Mouse (Mus musculus) right cerebral cortex, adult 2 months (tissue): ENCODE results near the gene Rapgef4.

Source experiments
- DNase-seq, 2 experiments: peaks; one replicate each; pipeline ENCODE4 v3.0.0; 2021 to 2022; ENCODE audit warnings: low spot score in 2 of 2

Rapgef4 gene

DNA sequence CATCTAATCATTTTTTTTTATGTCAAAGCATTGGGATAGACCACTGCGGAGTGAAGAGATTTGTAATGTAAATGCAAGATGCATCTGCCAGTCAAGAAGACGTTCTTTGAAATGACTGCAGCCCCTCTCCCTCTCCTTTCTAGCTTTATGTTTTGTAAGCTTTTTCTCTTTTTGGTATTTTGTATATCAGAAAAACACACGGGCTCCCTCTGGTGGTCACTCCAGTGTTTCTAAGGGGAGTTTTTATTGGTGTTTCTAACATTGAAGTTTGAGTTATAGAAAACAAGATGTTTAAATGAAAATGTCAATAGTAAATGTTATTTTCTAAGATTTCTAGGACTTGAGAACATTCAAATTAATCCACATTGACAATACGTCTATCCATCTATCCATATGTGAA is 168.0 kb downstream of the Rapgef4 start:
- peak; percentile 81 to 83 for DNase-seq

DNA sequence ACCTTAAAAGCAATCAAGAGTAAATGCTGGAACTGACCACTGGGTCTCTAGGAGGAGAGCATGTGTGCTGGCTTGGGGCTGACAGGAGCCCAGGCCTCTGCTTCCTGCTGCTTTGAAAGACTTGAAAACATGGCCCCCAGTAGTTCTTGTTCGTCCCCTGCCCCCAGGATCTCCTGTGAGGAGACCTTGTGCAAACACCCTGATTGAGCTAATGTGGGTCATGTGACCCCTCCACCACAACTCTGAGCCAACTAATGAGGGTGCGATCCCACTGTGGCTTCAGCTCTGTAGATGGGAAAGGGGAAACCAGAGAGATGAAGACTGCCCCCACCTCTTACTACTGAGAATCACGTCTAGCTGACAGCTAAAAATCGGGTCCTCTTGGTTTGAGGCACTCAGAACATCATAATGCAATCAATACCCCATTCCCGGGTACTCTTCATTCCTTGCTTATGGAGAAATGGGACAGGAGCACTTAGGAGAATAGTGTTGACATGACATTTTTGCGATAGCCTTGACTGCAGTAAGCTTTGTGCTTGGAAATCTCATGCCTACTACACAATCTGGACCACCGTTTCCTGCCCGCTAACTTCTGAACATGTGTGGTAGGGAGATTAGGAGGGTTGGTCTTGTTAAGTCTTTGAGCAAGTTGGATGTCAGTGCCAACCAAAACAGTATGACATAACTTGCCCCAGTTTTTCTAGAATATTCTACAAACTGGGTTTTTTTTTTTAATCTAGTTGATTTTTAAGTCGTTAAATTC is 170.9 kb downstream of the Rapgef4 start:
- DNase-seq, result no peak

DNA sequence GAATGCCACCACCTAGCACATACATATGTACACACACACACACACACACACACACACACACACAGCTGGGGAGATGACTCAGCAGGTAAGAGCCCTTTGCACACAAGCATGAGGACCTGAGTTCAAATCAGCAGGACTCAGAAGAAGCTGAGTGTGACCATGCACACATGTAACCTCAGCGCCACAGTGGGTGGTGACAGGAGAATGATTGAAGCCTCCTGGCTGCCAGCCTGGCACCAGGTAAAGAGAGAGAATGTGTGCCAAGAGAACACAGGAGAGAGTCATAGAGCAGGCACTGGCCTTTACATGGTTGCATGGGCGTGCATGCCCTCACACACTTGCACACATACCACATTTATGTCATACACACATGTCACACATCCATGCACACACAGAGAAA is 171.7 kb downstream of the Rapgef4 start:
- DNase-seq, result no peak

DNA sequence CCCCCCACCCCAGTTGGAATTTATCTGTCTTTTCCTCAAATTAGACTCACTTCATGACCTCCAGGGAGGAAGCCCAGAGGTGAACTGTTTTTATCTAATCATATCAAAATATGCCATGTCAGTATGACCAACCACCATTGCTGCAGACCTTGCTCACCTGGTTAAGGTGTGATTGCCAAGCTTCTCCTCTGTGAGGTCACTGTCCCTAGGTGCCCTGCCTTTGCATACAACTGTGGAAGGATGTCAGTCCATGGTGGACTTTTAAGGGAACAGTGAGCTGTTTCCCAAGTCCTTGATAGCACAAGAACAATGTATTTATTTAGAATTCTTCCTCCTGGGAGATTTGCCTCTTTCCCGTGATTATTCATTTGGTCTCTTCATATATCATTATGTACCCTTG is 172.8 kb downstream of the Rapgef4 start:
- no peak for DNase-seq

DNA sequence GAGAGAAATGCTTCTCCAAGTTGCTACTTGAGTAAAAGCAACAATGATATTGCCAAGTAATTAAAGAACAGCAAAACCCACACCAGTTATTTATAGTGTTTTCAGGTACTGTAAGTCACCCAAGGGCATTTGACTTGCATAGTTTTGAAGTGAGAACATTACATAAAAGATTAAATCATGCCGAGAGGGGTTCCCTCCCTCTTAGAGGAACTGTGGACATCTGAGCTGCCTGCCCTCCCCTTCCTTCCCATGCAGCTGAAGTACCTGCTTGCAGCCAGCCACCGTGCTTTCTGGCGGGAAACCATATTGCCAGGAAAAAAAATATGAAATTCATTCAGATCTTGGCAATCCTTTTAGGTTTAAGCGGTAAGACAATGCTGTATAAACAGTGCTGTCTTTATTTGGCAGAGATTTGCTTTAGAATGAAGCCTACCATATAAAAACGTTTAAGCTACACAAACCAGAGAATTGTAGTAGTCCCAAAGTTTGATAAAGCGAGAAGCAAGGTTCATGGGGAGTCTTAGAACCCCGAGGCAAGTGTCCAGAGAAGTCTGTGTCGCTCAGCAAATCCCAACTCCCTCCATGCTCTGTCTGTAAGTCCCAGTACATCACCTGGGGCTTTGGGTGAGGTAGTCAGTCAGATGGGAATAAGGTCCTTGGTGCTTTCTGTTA is 174.2 kb downstream of the Rapgef4 start:
- no peak for DNase-seq

DNA sequence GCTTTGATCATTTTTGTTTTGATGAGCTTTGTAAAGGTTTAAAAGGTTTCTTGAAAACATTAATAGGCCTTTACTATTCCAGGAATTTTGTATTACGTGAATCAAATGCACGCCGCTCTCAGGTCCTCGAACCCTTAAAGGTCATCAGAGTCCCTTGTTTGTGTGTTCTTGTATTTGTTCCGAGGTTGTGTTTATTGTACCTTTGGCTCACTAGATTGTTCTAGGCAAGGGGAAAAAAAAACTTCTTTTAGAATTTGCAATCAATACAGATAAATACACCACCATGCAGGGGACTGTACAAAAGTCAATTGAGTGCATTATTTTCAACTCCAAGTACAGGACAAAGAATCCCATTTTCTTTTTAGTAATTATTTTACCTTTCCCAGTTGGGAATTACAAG is 175.4 kb downstream of the Rapgef4 start:
- no peak for DNase-seq

DNA sequence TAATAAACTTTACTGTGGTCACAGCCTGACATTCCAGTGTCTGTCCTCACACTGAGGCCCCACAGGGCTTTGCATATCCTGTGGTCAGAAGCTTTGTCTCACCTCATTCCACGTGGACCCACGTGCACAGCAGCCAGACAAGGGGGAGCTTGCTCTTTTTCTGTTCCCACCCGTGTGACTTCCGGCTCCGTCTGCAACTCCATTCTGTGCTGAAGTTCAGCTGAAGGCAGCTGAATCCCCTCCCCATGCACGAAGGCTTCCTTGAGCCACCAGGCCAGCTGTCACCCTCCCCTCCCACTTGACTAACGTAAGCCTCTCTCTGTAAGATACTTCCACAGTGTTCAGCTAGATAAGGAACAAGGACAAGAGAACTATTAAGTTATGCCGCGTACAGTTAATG is 176.5 kb downstream of the Rapgef4 start:
- no peak for DNase-seq

DNA sequence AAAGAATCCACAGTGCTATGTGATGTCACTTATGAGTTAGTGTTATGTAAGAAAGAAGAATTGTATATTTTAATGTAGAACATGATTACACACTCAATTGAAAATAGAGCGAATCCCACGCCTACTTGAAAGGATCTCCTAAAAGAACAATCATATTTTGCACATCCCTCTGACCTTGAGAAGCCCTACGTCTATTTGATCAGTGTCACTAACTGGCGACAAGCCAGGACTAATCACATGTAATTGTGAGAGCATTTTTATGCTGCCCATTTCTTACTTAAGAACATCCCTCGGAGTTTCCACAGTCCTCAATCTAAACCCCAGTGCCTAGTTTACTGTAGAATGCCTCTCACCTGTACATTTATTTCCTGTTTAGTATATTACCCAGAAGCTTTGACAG is 177.0 kb downstream of the Rapgef4 start:
- DNase-seq, result no peak

DNA sequence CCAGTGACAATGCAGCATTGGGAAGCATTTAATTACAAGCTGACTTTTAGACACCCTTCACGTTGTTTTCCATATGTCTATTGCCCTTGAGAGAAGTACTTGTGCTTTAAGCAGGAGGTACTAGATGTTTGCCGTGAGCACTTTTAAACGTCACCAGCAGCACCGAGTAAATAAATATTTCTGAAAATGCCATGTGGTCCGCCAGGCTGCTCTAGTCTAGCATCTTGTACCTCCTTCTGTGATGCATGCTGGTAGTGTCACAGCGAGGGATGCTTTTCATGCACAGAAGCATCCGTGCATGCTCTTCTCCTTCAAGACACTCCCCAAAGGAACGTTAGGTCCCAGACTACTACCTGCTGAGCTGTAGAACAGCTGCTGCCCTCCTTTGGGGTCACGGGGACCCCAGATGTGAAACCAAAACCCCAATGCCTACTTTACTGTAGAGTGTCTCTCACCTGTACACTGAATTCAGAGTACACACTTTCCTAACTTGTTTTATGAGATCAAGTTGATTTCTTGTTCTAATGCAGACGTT is 177.7 kb downstream of the Rapgef4 start:
- no peak for DNase-seq

DNA sequence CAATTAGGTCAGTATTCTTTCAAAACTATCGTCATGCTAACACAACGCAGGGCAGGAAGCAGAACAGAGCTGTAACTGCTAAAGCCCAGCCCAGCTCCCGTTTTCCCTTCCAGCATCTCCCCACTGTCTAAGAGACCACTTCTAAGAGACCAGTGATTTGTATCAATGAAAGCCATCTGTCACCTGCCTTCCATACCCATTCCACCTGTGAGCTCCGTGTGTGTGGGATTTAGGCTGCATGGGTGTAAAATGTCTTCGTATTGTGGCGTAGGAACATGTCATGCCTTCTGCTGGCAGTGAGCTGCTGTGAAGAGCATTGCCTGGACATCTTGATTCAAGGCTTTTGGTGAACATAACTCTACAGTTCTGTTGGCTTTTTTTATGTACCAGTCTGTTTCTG is 178.2 kb downstream of the Rapgef4 start:
- DNase-seq, result no peak

DNA sequence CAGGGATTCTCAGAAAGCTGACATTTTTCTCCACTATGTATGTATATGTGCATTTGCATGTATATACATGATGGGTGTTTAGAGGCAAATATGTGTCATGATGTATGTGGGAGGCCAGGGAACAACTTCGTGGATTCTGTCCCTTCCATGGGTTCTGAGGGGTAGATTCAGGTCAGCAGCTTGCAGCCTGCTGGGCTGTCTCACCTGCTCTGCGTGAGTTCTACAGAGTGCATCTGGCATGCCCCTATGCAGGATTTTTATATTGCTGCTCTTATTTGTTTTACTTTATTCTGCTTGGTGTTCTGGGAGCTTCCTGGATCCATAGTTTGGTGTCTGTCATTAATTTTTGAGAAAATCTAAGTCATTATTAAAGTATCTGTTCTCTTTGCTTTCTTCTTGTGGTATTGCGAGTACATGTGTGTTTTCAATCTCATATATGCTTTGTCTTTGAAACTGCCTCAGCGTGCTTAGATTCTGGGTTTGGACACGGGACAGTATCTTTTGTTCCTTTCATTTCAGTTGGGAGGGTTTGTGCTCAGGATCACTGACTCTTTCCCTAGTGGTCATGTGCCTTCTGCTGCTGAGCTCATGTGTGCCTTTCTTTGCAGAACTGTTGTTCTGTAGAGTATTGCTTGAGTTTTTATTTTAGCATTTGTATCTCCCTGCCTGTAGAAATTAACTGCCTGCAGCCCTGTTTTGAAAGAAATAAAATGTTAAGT is 184.3 kb downstream of the Rapgef4 start:
- no peak for DNase-seq

DNA sequence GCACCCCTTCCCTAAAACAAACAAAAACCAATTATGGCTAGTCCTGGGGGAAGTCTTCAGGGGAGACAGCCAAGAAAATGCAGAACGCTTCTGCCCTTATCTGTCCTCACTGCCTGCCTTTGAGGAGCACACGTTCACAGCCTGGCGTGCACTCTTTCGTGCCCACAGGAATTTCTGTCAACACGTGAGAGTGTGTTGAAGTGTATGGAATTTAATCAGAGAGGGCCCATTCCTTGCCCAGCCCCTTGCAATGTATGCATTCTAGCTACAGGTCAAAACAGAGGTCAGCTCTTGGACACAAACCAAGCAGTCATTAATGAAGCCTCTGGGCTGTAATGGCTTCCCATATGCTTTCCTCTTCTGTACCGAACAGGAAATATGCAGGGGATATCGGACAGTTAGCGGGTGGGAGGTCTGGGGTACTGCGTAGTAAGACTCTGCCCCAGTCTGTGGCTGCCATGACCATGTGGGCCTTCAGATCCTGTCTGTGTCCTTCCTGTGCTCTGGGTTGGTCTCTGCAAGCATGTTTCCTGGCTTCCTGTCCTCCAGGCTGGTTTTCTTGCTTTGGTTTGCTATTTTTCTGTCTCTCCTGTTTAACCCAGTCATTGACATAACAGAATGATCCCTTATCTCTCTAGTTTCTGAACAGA is 188.5 kb downstream of the Rapgef4 start:
- no peak for DNase-seq

DNA sequence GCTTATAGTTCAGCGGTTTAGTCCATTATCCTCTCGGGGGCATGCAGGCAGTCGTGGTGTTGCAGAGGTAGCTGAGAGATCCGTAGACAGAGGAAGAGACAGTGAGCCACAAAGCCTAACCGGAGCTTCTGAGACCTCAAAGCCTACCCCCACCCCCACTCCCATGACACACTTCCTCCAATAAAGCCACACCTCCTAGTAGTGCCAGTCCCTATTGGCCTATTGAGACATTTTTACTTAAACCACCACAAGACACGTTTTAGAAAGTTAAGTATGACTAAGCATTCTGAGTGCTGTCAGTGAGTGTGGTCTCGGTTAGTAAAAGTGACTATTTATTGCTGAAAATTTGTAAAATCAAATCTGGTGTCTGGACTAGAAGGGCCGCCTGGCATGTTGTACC is 189.5 kb downstream of the Rapgef4 start:
- DNase-seq, result no peak

DNA sequence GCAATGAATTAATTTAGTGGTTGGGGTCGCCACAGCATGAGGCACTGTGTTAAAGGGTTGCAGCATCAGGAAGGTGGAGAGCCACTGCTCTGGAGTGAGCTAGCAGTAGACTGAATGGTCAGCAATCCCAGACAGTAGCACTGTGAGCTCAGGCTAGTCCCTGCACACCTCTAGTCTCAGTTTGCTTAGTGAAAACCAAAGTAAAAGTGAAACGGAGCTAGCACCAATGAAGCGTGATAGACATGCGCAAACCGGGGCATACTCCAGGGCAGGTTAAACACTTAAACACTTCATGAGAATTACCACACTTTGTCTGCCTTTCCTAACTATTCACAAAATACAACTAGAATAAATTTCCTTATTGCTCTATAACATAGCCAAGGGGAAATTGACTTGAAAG is 190.2 kb downstream of the Rapgef4 start:
- no peak for DNase-seq

DNA sequence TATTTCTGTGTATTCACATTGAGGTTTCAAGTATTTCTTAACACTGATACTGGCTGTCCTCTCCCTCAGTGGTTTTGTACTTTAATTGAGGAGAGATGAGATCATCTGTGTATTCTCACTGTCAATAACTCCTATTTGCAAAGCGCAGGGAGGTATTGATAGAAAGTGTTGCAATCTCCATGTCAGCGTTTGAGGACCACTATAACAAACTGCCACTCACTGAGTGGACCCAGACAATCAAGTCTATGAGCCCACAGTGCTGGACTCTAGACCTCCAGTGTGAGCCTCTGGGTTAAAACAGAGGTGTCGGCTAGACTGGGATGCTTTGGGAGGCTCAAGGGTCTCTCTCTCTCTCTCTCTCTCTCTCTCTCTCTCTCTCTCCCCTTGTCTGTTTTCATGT is 192.0 kb downstream of the Rapgef4 start:
- DNase-seq, result no peak

DNA sequence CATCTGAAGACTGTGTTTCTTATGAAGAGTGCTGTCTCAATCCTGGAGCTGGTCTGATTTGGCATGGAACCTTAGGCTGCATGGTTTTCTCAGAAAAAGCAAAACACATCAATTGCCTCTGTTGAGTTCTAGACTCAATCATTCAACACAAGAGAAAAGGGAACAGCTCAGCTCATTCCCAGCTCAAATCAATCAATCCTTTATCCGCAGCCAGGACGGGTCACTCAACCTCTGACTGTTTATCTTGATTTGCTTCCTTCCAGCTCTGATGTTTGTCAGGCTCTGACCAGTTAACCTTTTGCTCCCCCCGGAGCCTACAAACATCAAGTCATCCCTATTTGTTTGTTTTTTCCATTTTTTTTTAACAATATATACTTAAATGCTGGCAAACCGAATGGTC is 192.8 kb downstream of the Rapgef4 start:
- no peak for DNase-seq

DNA sequence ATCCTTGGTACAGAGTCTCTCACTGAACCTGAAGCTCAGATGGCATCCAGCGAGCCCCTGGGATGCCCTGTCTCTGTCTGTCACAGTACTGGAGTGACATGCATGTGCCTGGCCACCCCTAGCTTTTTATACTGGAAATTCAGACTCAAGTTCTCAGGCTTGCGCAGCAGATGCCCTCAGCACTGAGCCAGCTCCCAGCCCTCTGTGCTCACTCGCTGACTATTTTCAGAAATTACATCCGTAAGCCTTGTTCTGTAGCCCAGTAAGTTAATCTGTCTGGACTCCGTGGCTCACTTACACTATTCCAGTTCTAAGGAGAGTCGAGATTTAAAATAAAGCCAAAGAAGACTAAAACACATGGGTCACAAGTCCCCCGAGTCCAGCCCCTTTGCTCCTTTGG is 194.5 kb downstream of the Rapgef4 start:
- no peak for DNase-seq

DNA sequence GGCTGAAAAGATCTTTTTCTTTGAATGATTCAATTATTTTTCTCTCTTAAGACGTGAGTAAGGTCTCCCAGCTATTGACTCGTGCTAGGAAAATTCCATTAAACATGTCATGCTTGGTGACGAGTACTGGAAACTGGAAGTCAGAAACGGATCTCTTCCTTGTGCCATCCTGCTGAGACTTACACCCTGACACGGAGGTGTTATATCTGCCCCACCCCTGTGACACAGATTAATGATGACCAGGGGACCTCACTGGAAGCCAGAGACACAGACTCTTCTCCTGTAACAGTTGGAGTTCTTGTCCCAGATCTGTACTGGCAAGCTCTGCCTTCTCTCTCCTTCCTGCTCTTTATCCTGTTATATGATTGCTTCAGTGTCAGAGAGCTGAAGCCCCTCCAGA is 194.9 kb downstream of the Rapgef4 start:
- no peak for DNase-seq

DNA sequence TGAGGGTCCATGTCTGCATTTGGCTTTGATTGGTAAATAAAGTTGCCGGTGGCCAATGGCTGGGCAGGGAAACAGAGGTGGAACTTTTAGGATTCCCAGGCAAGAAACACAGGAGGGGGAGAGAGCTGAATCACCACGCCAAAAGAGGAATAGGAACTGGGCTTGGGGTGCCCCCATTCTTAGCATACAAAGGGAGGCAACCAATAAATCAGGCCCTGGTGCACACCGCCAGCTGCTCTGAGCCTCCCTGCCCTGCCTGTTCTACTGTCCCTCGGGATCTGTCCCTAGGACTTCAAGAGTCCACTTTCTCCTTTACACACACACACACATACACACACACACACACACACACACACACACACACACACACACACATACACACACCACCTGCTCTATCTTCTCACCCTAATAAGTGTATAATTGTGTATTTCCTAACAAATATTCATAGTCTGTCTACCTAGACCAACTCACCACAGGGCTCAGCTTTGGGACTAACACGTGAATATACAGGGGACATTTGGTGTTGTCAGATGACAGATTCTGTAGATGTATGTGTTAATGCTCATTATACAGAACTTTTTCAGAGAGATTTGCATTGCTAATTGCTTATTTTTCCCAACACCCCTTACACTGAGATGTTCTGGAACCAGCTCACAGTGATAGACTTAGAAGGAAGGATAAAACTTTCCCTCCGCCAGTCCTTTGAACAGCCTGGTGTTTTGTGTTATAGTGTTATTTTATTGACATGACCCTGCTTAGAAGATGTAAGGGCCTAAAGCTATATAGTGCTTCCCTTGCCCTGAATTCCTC is 196.4 kb downstream of the Rapgef4 start:
- no peak for DNase-seq

DNA sequence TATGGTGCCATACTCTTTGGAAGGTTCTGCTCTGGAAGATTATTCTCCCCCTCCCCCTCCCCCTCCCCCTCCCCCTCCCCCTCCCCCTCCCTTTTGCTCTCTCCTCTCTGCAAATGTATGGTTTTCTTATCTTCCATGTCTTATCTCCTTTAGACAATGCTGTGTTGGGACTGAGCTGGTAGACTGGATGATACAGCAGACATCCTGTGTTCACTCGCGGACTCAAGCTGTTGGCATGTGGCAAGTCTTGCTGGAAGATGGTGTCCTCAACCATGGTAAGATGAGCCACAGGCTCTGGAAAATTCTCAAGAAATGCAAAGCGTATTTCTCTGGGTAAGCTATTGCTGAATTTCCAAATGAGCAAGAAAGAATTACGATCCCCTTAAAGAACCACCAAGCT is 197.0 kb downstream of the Rapgef4 start:
- DNase-seq, result no peak

DNA sequence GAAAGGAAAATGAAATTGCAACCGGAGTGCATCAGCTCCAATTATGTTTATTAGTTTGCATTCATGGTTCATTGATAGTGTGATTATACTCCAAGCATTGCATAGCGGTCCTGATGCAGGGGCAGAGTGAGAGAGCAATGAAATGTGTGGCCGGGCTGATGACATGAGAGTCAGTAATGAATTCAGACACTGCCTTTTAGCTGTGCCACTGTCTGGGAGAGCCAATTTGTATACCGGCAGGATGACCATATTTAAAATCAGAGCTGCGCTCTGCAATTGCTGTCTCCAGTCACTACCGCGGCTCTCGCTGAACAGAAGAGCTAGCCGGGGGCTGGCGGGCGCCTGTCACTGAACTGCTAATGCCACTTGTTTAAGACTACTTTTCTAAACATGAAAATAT is 197.5 kb downstream of the Rapgef4 start:
- no peak for DNase-seq
